Mouse (Mus musculus) frontal cortex, postnatal 25 days (tissue): ENCODE measurements around the gene Tmem248.
"Not testable (repeated sequence)": the region's sequence is repeated elsewhere in the genome, so short reads cannot be mapped to it uniquely, and the experiment has no call there.

Experiments used
- DNase-seq, 2 experiments: peaks; one replicate each; pipeline ENCODE4 v3.0.0; 2022; ENCODE audit warnings: low spot score in 2 of 2

Gene Tmem248

GRCm38 (mm10) chr5:130255799-130256525 is 39.1 kb downstream of the Tmem248 start:
- DNase-seq: not testable (repeated sequence)

DNA sequence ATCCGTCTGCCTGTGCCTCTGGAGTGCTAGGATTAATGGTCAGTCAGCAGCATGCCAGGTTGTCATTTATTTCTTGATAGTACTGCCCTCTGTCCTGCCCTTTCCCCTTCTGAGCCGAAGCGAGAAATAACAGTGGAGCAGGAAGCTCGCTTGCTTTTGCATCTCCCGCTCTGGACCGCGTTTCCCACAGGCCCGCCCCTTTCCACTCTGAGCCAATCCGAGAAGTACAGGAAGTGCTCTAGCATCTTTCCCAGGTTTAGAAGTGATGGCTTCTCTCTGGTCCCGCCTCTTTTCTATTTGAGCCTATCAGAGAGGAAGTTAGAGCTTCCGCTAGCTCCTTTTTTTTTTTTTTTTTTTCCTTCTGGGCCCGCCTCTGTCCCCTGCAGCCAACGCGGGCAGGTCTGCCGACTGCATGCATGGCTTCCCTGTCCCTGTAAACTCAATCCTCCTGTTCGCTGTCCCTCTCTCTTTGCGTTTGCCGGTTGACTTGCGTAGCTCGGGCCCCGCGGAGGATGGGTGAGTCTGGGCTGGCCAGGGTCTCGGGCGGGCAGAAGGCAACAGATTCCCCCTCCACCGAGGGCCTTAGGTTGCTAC is 39.9 kb downstream of the Tmem248 start:
- peak; percentile 74 to 84 for DNase-seq

- DNase-seq: no peak
Measured at GRCm38 (mm10) chr5:130257303-130257702, 40.4 kb downstream of the Tmem248 start.

GRCm38 (mm10) chr5:130263454-130263853 is 46.6 kb downstream of the Tmem248 start:
- DNase-seq: no peak

GRCm38 (mm10) chr5:130264433-130265005 is 47.6 kb downstream of the Tmem248 start:
- no peak for DNase-seq

DNA sequence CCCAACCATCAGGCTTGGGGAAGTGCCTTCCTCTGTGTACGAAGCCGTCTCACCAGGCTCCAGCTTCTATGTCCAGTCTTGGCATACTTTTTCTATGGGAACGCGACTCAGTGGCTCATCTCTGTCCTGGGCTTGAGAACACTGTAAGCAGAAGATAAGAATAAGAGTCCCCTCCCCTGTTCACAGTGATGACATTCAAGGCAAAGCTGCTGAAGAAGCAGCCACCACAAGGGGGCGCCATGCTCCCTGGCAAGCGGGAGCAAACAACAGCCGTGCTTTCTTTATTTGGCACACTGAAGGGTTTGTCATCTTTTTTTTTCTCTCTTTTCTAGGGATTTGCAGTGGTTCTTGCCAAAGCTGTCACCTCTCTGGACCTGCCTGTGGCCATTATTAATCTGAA is 49.8 kb downstream of the Tmem248 start:
- DNase-seq: no peak

DNA sequence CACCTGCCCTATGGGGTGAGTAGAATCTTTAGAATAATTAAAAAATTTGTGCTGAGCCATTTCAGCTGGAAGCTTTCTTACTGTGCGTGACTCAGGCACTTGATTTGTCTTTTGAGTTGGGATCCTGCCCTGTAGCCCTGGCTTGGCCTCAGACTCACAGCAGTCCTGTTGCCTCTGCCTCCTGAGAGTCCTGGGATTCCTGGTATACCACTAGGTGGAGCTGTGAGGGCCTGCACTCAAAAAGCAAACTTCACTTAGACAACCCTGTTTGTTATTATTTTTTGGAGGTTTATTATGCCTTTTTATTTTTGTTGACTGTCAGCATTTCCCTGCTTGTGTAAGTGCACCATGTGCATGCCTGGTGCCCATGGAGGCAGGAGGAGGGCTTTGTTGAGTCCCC is 50.4 kb downstream of the Tmem248 start:
- no peak for DNase-seq

GRCm38 (mm10) chr5:130268976-130269375 is 52.1 kb downstream of the Tmem248 start:
- no peak for DNase-seq

GRCm38 (mm10) chr5:130272344-130272743 is 55.5 kb downstream of the Tmem248 start:
- DNase-seq: no peak

DNA sequence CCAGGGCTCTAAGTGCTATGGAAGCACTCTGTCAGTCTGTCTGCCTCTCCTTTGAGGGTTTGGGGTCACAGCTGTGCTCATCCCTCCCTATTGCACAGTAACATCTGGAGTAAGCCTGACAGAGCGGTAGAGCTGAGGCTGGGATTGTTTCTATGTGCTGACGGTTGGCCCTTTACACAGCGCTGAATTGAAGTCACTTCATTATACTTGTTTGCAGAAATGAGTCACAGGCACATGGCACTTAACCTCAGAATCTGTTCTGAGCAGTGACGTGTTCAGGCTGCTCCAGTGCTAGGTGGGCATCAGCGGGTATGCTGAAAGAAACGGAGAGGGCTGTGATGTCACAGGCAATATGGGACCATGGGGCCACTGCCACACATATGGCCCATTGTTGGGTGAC is 56.2 kb downstream of the Tmem248 start:
- no peak for DNase-seq

- DNase-seq: no peak
Measured at GRCm38 (mm10) chr5:130275509-130275908, 58.6 kb downstream of the Tmem248 start.

GRCm38 (mm10) chr5:130278011-130278472 is 61.2 kb downstream of the Tmem248 start:
- no peak for DNase-seq

- DNase-seq: no peak
Measured at GRCm38 (mm10) chr5:130283079-130283732, 66.3 kb downstream of the Tmem248 start.

- DNase-seq: no peak
Measured at GRCm38 (mm10) chr5:130288106-130288505, 71.2 kb downstream of the Tmem248 start.

- DNase-seq: no peak
Measured at GRCm38 (mm10) chr5:130290242-130290641, 73.4 kb downstream of the Tmem248 start.

DNA sequence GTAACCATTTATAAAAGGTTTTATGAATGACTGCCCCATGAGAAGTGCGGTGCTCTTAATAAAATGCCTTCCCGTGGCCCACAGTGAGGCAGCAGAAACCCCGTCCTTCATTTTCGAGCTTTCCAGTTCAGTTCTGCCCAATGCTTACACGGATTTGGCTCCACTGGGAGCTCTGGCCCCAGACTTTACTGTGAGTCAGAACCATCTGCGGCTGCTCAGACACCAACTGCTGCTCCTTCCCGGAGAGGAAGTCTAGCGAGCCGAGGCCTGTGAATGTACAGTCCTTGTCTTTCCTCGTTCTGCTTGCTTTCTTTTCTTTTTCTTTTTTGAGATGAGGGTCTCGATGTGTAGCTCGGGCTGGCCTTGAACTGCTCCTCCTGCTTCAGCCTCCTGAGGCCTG is 73.9 kb downstream of the Tmem248 start:
- no peak for DNase-seq

DNA sequence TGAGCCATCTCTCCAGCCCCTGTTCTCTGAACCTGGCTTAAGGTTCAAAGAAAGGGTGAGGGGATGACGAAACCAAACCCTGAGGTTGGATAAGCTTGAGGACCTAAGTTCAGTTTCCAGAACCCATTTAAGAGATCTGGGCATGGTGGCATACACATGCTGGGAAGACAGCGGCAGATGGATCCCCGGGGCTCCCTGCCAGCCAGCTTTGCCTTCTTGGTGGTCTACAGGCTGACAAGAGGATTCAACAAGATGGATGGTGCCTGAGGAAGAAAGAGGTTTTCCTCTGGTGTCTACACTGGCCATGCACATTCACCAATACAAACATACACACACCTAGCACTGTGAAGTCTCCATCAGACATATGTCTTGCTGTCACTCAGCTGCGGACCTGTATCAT is 76.1 kb downstream of the Tmem248 start:
- DNase-seq: no peak
